Mouse (Mus musculus) urinary bladder, postnatal 14 days (tissue): Measurements from ENCODE around the gene Gpr35.

ENCODE experiments used
- DNase-seq: peaks from one replicate; pipeline ENCODE4 v3.0.0; 2021; ENCODE audit warnings: low spot score

Gene Gpr35

GRCm38 (mm10) chr1:92950607-92951006 is at the start of gene Gpr35:
Gene Gpr35, plus strand, starts transcription at chr1:92950865.
- peak; percentile 49 for DNase-seq

GRCm38 (mm10) chr1:92902786-92903185 is 47.9 kb upstream of the Gpr35 start, which contains the start of gene Ankmy1:
Gene Ankmy1, minus strand, starts transcription at chr1:92902906.
- DNase-seq: peak; percentile 55

GRCm38 (mm10) chr1:92903627-92904026 is 47.0 kb upstream of the Gpr35 start:
- no peak for DNase-seq

GRCm38 (mm10) chr1:92905703-92906310 is 44.9 kb upstream of the Gpr35 start:
- no peak for DNase-seq

GRCm38 (mm10) chr1:92906779-92907631 is 43.7 kb upstream of the Gpr35 start, which contains the start of gene Dusp28:
Gene Dusp28, plus strand, starts transcription at chr1:92906981.
- peak; percentile 87 for DNase-seq

GRCm38 (mm10) chr1:92907632-92908360 is 42.9 kb upstream of the Gpr35 start:
- DNase-seq: no peak

GRCm38 (mm10) chr1:92908664-92909063 is 42.0 kb upstream of the Gpr35 start:
- no peak for DNase-seq

GRCm38 (mm10) chr1:92909068-92909467 is 41.6 kb upstream of the Gpr35 start:
- no peak for DNase-seq

GRCm38 (mm10) chr1:92910239-92910885 is 40.3 kb upstream of the Gpr35 start, which contains the start of gene Rnpepl1:
Gene Rnpepl1, plus strand, starts transcription at chr1:92910783.
- DNase-seq: peak; percentile 77

- peak; percentile 46 for DNase-seq
Measured at GRCm38 (mm10) chr1:92910925-92911720, 39.5 kb upstream of the Gpr35 start.

GRCm38 (mm10) chr1:92911721-92912138 is 38.9 kb upstream of the Gpr35 start:
- DNase-seq: peak; percentile 44

GRCm38 (mm10) chr1:92912286-92912685 is 38.4 kb upstream of the Gpr35 start:
- DNase-seq: no peak

GRCm38 (mm10) chr1:92914239-92914638 is 36.4 kb upstream of the Gpr35 start:
- DNase-seq: no peak

- no peak for DNase-seq
Measured at GRCm38 (mm10) chr1:92914993-92915392, 35.7 kb upstream of the Gpr35 start.

GRCm38 (mm10) chr1:92916725-92917124 is 33.9 kb upstream of the Gpr35 start:
- no peak for DNase-seq

- no peak for DNase-seq
Measured at GRCm38 (mm10) chr1:92919151-92919550, 31.5 kb upstream of the Gpr35 start.

- DNase-seq: no peak
Measured at GRCm38 (mm10) chr1:92919775-92920174, 30.9 kb upstream of the Gpr35 start.

GRCm38 (mm10) chr1:92920474-92921200 is 30.0 kb upstream of the Gpr35 start:
- DNase-seq: no peak

GRCm38 (mm10) chr1:92921496-92921895 is 29.2 kb upstream of the Gpr35 start:
- no peak for DNase-seq

GRCm38 (mm10) chr1:92930171-92930706 is 20.4 kb upstream of the Gpr35 start:
- DNase-seq: no peak
